In the genomic region with DNA sequence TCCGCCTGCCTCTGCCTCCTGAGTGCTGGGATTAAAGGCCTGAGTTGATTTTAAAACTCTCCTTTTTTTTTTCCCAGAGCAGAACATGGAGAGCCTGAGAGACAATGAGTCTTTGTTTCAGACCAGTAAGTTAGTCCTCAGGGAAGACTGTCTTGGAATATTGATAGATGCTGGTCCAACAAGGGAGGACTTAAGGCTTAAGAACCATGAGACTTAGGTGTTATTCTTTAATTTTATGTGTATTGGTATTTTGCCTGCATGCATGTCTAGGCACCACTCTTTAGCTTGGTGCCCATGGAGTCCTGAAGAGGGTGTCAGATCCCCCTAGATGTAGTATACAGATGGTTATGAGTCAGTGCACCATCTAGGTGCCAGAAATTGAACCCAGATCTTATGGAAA, we compare ENCODE assay signal across 20 mouse cellular contexts.
"Had no signal": no experiment of that assay in that cellular context is flagged by ENCODE, and none has a peak within 500 bp of the region (broad histone marks: within the 10 kb centered on the region; RNA-seq: fewer than 3 reads in every experiment).

No protein-coding gene starts in this region.

- DNase-seq: cerebellum, adult 9-10 months; cerebellum, adult 9-11 months; cerebellum, postnatal 10 days; cerebellum, postnatal 14 days; cerebellum, postnatal 25 days; cerebellum, postnatal 36 days; embryo, embryonic 11 days; forebrain, postnatal 0 days; gastrocnemius, adult 2 months; gastrocnemius, postnatal 10 days; gastrocnemius, postnatal 14 days; gastrocnemius, postnatal 25 days; gastrocnemius, postnatal 36 days; heart, adult 11 months; heart, adult 18-20 months; heart, adult 2 months had no signal

- ATAC-seq: forebrain, embryonic 13.5 days; forebrain, embryonic 14.5 days; forebrain, embryonic 15.5 days; forebrain, embryonic 16.5 days; forebrain, postnatal 0 days had no signal
